ENCODE assay signal across 10 mouse cellular contexts in the genomic region with DNA sequence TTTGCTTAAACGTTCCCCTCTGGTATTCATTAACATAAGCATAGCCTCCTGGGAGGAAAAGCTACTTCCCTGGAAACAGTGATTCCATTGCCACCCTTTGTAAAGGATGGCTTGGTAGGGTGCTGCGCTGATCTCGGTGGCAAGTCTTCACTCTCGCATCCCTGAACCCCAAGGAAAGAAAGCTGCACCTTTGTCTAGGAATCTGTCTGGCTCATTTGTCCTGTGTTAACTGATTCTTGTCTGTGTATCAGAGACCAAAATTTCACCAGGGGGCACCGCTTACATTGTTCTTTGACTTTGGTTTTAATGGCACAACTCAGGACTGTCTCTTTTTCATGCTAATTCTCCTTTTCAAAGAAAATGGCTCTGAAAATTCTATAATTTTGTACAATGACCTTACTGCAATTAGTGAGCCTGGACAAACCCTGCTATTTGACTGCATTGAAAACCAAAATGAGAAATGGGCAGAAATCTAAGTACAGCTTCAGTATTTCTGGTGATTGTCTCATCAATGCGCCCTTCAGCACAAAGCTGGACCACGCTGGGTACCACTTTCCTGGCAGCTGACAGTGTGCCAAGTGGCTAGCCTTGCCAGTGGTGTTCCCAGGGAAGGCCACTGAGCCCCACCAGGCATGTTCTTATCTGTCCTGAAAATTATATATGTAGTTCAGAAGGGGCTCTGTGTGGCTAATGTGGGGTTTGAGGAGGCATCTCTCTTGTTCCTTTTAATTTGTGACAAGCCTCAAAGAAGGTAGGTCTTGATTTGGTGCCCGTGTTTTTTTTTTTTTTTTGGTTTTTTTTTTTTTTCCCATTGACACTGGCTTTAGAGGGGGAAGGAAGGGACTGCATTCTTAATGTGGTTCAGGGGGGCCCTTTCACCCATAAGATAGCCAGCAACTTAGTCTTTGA. TPM values are rescaled to one million over a fixed set of nuclear protein-coding genes. Genes with fewer than 3 reads are reported as not detected.
DNase-seq lines count a peak whose midpoint lies in the region; ATAC-seq and TF ChIP-seq lines count a peak whose summit lies in the region.
"Had no signal": no experiment of that assay in that cellular context is flagged by ENCODE, and none has a peak within 500 bp of the region (broad histone marks: within the 10 kb centered on the region; RNA-seq: fewer than 3 reads in every experiment).

No protein-coding gene starts in this region.

- no peaks in the 10 kb centered on the region for H3K27me3 ChIP-seq in heart, adult 2 months (ENCODE audit: control insufficient read depth, insufficient read depth, low read length)
- no peaks in the 10 kb centered on the region for H3K27me3 ChIP-seq in neural tube, embryonic 11.5 days (ENCODE audit: control insufficient read depth, insufficient read depth, low read length)
- no peaks in the 10 kb centered on the region for H3K27me3 ChIP-seq in forebrain, embryonic 13.5 days
- H3K27me3 ChIP-seq in neural tube, embryonic 13.5 days = no peaks in the 10 kb centered on the region
- H3K27me3 ChIP-seq: intestine, embryonic 15.5 days; liver, embryonic 15.5 days had no signal

- ATAC-seq in neural tube, embryonic 11.5 days (ENCODE audit: insufficient read depth, low FRiP score, low TSS enrichment) = peak; percentile 89
- peak; percentile 82 for ATAC-seq in forebrain, embryonic 13.5 days
- ATAC-seq in neural tube, embryonic 13.5 days (ENCODE audit: low read depth) = peak; percentile 91
- ATAC-seq: intestine, embryonic 15.5 days had no signal

- TF ChIP-seq EP300 in heart, adult 2 months (IDR thresholded peaks at IDR 0.05; ENCODE audit: insufficient read depth, low read depth, low read length) = no peak

- 45% methylated on average over 8 of the region's 8 CpGs for WGBS in heart, adult 2 months
- 25% methylated on average over 7 of the region's 8 CpGs for WGBS in neural tube, embryonic 11.5 days
- WGBS in forebrain, embryonic 13.5 days = 2% methylated on average over 8 of the region's 8 CpGs
- WGBS in neural tube, embryonic 13.5 days = 13% methylated on average over 8 of the region's 8 CpGs

- peak overlapping the region; percentile 57 for H3K27ac ChIP-seq in heart, adult 2 months
- 0 out of 2 replicates have a peak overlapping the region, but pooled peaks have one; percentile 7 for H3K27ac ChIP-seq in neural tube, embryonic 11.5 days (ENCODE audit: low read depth, low read length)
- peak overlapping the region; percentile 66 for H3K27ac ChIP-seq in forebrain, embryonic 13.5 days
- H3K27ac ChIP-seq in neural tube, embryonic 13.5 days (replicated peaks) = peak overlapping the region; percentile 84
- H3K27ac ChIP-seq: intestine, embryonic 15.5 days; liver, embryonic 15.5 days had no signal

- TF ChIP-seq CTCF in heart, adult 2 months (IDR thresholded peaks at IDR 0.05) = peak; percentile 33

- intact Hi-C loops in heart, adult 2 months (cut with DNase I) = loop anchor here (5.0 kb wide), 1 partner anchor 113 kb away; a partner anchor contains a TSS

- H3K36me3 ChIP-seq in heart, adult 2 months (ENCODE audit: control insufficient read depth, insufficient read depth, low read length) = peaks cover 12% of the 10 kb centered on the region; the same call in 1 of the 2 replicates
- H3K36me3 ChIP-seq in neural tube, embryonic 11.5 days (ENCODE audit: control insufficient read depth, insufficient read depth, low read length) = no peaks in the 10 kb centered on the region
- no peaks in the 10 kb centered on the region for H3K36me3 ChIP-seq in forebrain, embryonic 13.5 days (ENCODE audit: poor library complexity, severe bottlenecking)
- H3K36me3 ChIP-seq in neural tube, embryonic 13.5 days = no peaks in the 10 kb centered on the region
- H3K36me3 ChIP-seq: intestine, embryonic 15.5 days; liver, embryonic 15.5 days had no signal

- no peaks in the 10 kb centered on the region for H3K9me3 ChIP-seq in neural tube, embryonic 11.5 days (ENCODE audit: control insufficient read depth, low read length)
- H3K9me3 ChIP-seq in forebrain, embryonic 13.5 days (replicated peaks) = no peaks in the 10 kb centered on the region
- no peaks in the 10 kb centered on the region for H3K9me3 ChIP-seq in neural tube, embryonic 13.5 days
- H3K9me3 ChIP-seq: intestine, embryonic 15.5 days; liver, embryonic 15.5 days had no signal

- no peak overlapping the region for H3K4me2 ChIP-seq in neural tube, embryonic 11.5 days (ENCODE audit: low read depth)
- peak overlapping the region; percentile 32 for H3K4me2 ChIP-seq in forebrain, embryonic 13.5 days
- peak overlapping the region; percentile 37 for H3K4me2 ChIP-seq in neural tube, embryonic 13.5 days
- H3K4me2 ChIP-seq: intestine, embryonic 15.5 days; liver, embryonic 15.5 days had no signal

- no peak for TF ChIP-seq POLR2A in heart, adult 2 months (IDR thresholded peaks at IDR 0.05; ENCODE audit: insufficient read depth, low read depth, low read length)

- no peak for DNase-seq in heart, adult 2 months
- DNase-seq in heart, adult 9 months (ENCODE audit: low spot score in 2 of 2) = no peak
- DNase-seq in neural tube, embryonic 11.5 days (ENCODE audit: low spot score) = peak; percentile 36
- DNase-seq in neural tube, embryonic 10.5 days (ENCODE audit: extremely low spot score, low spot score) = no peak
- no peak for DNase-seq in gastrocnemius, adult 8-10 months (ENCODE audit: low spot score in 2 of 2)
- no peak for DNase-seq in ovary, postnatal 10 days (ENCODE audit: low spot score)

- no peak overlapping the region for H3K4me3 ChIP-seq in heart, adult 2 months
- H3K4me3 ChIP-seq in neural tube, embryonic 11.5 days (ENCODE audit: low read depth, low read length) = no peak overlapping the region
- no peak overlapping the region for H3K4me3 ChIP-seq in forebrain, embryonic 13.5 days
- no peak overlapping the region for H3K4me3 ChIP-seq in neural tube, embryonic 13.5 days
- H3K4me3 ChIP-seq: intestine, embryonic 15.5 days; liver, embryonic 15.5 days had no signal

- H3K4me1 ChIP-seq in heart, adult 2 months (ENCODE audit: control insufficient read depth, insufficient read depth, low read length) = peaks cover 16% of the 10 kb centered on the region
- 0 out of 2 replicates have a peak, but pooled peaks cover 3% of the 10 kb centered on the region for H3K4me1 ChIP-seq in neural tube, embryonic 11.5 days (ENCODE audit: control insufficient read depth, insufficient read depth, low read length)
- H3K4me1 ChIP-seq in forebrain, embryonic 13.5 days = peaks cover 40% of the 10 kb centered on the region
- H3K4me1 ChIP-seq in neural tube, embryonic 13.5 days (replicated peaks) = peaks cover 45% of the 10 kb centered on the region
- H3K4me1 ChIP-seq: intestine, embryonic 15.5 days; liver, embryonic 15.5 days had no signal

- H3K9ac ChIP-seq in heart, adult 2 months (ENCODE audit: low read depth, low read length) = no peak overlapping the region
- H3K9ac ChIP-seq in neural tube, embryonic 11.5 days (ENCODE audit: low read length) = no peak overlapping the region
- H3K9ac ChIP-seq in forebrain, embryonic 13.5 days = peak overlapping the region; percentile 34; the same call in 1 of the 2 replicates
- H3K9ac ChIP-seq in neural tube, embryonic 13.5 days = 0 out of 2 replicates have a peak overlapping the region, but pooled peaks have one; percentile 38
- H3K9ac ChIP-seq: intestine, embryonic 15.5 days; liver, embryonic 15.5 days had no signal

- H3K79me2 ChIP-seq in heart, adult 2 months (replicated peaks; ENCODE audit: control insufficient read depth, insufficient read depth, low read length) = no peaks in the 10 kb centered on the region

RNA-seq across cellular contexts. Expression of a gene that starts 40.8 kb away (rescaled TPM):
- 1 to 10 TPM; 4.2 to 4.9 TPM for total RNA-seq in heart, adult 2 months (2021)
- 2.7 and 3.3 TPM in 2 replicates for polyA plus RNA-seq in heart, adult 2 months (2012; rRNA removed)
- 24.8 and 26.4 TPM in 2 replicates for polyA plus RNA-seq in neural tube, embryonic 11.5 days (2014; fragmentation: Nextera tagmentation; extraction: Ambion mirVana)
- polyA plus RNA-seq in forebrain, embryonic 13.5 days (2015; fragmentation: Nextera tagmentation; extraction: Ambion mirVana) = 21.8 and 22.7 TPM in 2 replicates
- polyA plus RNA-seq in neural tube, embryonic 13.5 days (2015; fragmentation: Nextera tagmentation; extraction: Ambion mirVana) = 35.2 and 37.0 TPM in 2 replicates
- total RNA-seq in gastrocnemius, adult 8-10 months (2022) = 1 to 10 TPM in 1 of 4 experiments, under 1 TPM in 3; 0.70 to 1.5 (median 0.76) TPM

Comparison
In these comparisons a context has a peak if more than half of its experiments do, and no peak if none do; other contexts are left out.
1. H3K9ac ChIP-seq: peak in forebrain, embryonic 13.5 days (single experiment) and neural tube, embryonic 13.5 days (single experiment); none in heart, adult 2 months (single experiment) and neural tube, embryonic 11.5 days (single experiment).
2. H3K27ac ChIP-seq: peak in every context shown above with its lines; median percentile 84 in neural tube, embryonic 13.5 days; 66 in forebrain, embryonic 13.5 days; 57 in heart, adult 2 months; 7 in neural tube, embryonic 11.5 days.
3. Peak in every context shown above with its lines, with median percentiles within 50 percentile points of each other: ATAC-seq.